Mouse (Mus musculus): ENCODE measurements around the gene Lhx3.

- TF ChIP-seq CTCF (conservative IDR thresholded peaks at IDR 0.05; ENCODE audit: low read length) (no peak), NANOG (IDR thresholded peaks at IDR 0.05; ENCODE audit: borderline replicate concordance, low read length) (no peak), POU5F1 (IDR thresholded peaks at IDR 0.05; ENCODE audit: borderline replicate concordance, low read length) (no peak)
Observed at GRCm38 (mm10) chr2:26234771-26235170, 26.7 kb upstream of the Lhx3 start.

Measured in E14TG2a.4 (cell line).